Mouse (Mus musculus) liver, postnatal 0 days (tissue): Measurements from ENCODE around the gene Ica1. TPM values are rescaled to one million over a fixed set of nuclear protein-coding genes. Genes with fewer than 3 reads are reported as not detected.

Experiments
- ATAC-seq: fragments of 200-750 bp; cut with Nextera tagmentation; 2 replicates; pipeline ENCODE4 v1.8.0; 2017; ENCODE audit warnings: mild to moderate bottlenecking, moderate library complexity
- DNase-seq: peaks from one replicate; pipeline ENCODE4 v3.0.0-alpha.2; 2016
- H3K27ac ChIP-seq: fragments of 300-500 bp; sonication (generic); 2 replicates; pipeline ENCODE4 v1.5.1; 2014; ENCODE audit warnings: antibody characterized with exemption, moderate library complexity, mild to moderate bottlenecking, low read depth
- H3K27me3 ChIP-seq: fragments of 300-500 bp; sonication (generic); 2 replicates; pipeline ENCODE4 v1.6.1; 2014; ENCODE audit warnings: low read length, control low read depth, mixed read lengths; ENCODE audit not compliant: insufficient read depth
- H3K36me3 ChIP-seq: fragments of 300-500 bp; sonication (generic); replicated peaks from 2 replicates; pipeline ENCODE4 v1.6.1; 2014; ENCODE audit warnings: mild to moderate bottlenecking, control low read depth, low read length, moderate library complexity, mixed read lengths; ENCODE audit not compliant: insufficient read depth
- H3K4me1 ChIP-seq: fragments of 300-500 bp; sonication (generic); 2 replicates; pipeline ENCODE4 v1.6.1; 2014; ENCODE audit warnings: antibody characterized with exemption, mild to moderate bottlenecking, control low read depth; ENCODE audit not compliant: insufficient read depth
- H3K4me2 ChIP-seq: fragments of 300-500 bp; sonication (generic); 2 replicates; pipeline ENCODE4 v1.6.1; 2014; ENCODE audit warnings: low read depth, mild to moderate bottlenecking, low read length, moderate library complexity, mixed read lengths
- H3K4me3 ChIP-seq: fragments of 300-500 bp; sonication (generic); 2 replicates; pipeline ENCODE4 v1.5.1; 2014; ENCODE audit warnings: low read depth, low read length
- H3K9ac ChIP-seq: fragments of 300-500 bp; sonication (generic); replicated peaks from 2 replicates; pipeline ENCODE4 v1.6.1; 2014; ENCODE audit warnings: mild to moderate bottlenecking, moderate library complexity
- H3K9me3 ChIP-seq: fragments of 300-500 bp; sonication (generic); 2 replicates; pipeline ENCODE4 v1.6.1; 2016; ENCODE audit warnings: mild to moderate bottlenecking, control low read depth, low read length, mixed read lengths
- CTCF ChIP-seq: sonication (generic); IDR thresholded peaks from 2 replicates; pipeline ENCODE4 v1.5.1; 2016; ENCODE audit warnings: antibody characterized with exemption, low read depth
- EP300 ChIP-seq: IDR thresholded peaks from 2 replicates; pipeline ENCODE4 v1.6.1; 2016; ENCODE audit warnings: antibody characterized with exemption, low read depth, mild to moderate bottlenecking
- WGBS: fragments of 180-500 bp; shearing (Covaris S2); extraction: QIAGEN DNeasy Blood & Tissue Kit; methylation state at CpG from one replicate; pipeline ENCODE4 v1.1.7; 2014; ENCODE audit not compliant: insufficient replicate concordance; 5-methylcytosine and 5-hydroxymethylcytosine counted together
- polyA plus RNA-seq: library from polyadenylated mRNA; unstranded; fragments of >200 nt; fragmentation: Nextera tagmentation; extraction: Ambion mirVana; gene quantifications from 2 replicates; pipeline ENCODE4 v1.2.1, GENCODE M21; 2015

Ica1 gene
- polyA plus RNA-seq, 1 experiment from 2014 or later, result 6.9 TPM

DNA sequence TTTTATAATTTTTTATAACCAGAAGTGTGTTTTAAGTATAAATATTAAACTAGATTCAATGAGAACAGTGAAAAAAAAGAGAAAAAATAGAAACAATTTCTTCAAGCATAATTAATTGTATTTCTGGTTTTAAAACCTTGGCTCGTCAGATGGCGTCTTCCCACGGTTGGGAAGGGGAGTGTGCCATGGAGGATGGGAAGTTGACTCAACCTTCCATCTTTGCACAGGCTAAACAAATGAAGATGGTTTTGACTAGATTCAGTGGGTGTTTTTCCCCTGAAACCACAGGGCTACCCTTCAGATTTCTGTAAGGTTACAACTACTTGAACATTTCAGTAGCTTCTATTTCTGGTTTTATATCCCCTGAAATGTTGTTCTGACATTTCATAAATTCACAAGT, 12.5 kb downstream of the Ica1 start:
- 81% methylated on average over 3 of the region's 3 CpGs for WGBS
- no peaks in the 10 kb centered on the region for H3K36me3 ChIP-seq
- TF ChIP-seq EP300 (no peak), CTCF (no peak)

DNA sequence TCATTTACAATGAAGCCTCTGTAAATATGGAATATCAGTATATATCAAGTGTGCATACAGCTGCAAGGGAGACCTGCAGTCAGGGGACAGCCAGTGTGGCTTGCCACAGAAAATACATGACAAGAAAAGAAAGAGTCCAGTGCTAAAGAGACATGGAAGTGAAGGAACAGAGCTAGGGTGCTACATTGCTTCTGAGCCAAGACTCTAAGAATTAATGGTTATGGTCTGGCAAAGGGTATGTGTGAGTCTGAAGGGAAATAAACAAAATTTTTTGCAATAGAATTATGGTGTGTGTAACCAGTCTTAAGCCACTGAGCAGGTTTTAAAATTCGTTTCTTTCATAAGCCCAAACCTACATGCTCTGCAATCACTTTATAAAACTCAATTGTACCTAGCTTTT, 13.2 kb downstream of the Ica1 start:
- DNase-seq, result no peak
- ATAC-seq, result no peak
- Histone ChIP-seq H3K4me2 (no peak overlapping the region), H3K36me3 (no peaks in the 10 kb centered on the region), H3K4me3 (no peak overlapping the region), H3K9ac (no peak overlapping the region), H3K9me3 (no peaks in the 10 kb centered on the region), H3K27ac (no peak overlapping the region), H3K4me1 (peaks cover 4% of the 10 kb centered on the region), H3K27me3 (no peaks in the 10 kb centered on the region)
- TF ChIP-seq EP300 (no peak), CTCF (no peak)
- WGBS, result 69% methylated on average over 1 of the region's 1 CpGs

More for the DNA sequence above, 12.5 kb downstream of the Ica1 start:
- no peaks in the 10 kb centered on the region for H3K9me3 ChIP-seq
- H3K27me3 ChIP-seq, result no peaks in the 10 kb centered on the region
- H3K4me2 ChIP-seq, result no peak overlapping the region
- peaks cover 6% of the 10 kb centered on the region for H3K4me1 ChIP-seq
- DNase-seq (no peak), ATAC-seq (no peak)
- H3K9ac ChIP-seq, result no peak overlapping the region
- no peak overlapping the region for H3K27ac ChIP-seq
- H3K4me3 ChIP-seq, result no peak overlapping the region

DNA sequence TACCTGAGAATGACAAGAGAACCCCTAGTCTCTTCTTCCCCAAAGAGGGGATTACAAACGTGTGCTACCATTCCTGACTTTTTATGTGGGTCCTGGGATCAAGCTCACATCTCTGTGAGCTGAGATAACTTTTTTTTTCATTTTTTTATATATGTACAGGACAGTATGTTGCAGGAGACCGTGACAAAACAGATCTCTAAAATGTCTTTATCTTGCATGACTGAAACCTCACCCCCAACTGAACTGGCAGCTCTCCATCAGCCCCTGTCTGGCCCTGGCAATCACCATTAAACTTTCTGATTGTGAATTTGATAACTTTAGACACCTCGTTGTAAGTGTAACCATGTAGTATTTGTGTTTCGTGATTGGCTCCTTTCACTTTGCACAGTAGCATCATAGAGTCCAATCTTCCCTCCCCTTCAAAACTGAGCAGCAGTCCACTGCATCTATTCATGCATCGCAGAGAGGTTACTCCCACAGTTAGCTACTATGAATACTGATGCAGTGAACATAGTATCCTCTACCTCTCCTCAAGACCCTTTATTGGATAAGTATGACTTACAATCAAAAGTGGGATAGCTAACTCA, 17.5 kb downstream of the Ica1 start:
- Histone ChIP-seq H3K4me3 (no peak overlapping the region), H3K9me3 (no peaks in the 10 kb centered on the region), H3K4me2 (no peak overlapping the region), H3K4me1 (no peaks in the 10 kb centered on the region), H3K27me3 (no peaks in the 10 kb centered on the region), H3K27ac (no peak overlapping the region), H3K36me3 (no peaks in the 10 kb centered on the region), H3K9ac (no peak overlapping the region)
- no peak for ATAC-seq
- TF ChIP-seq EP300, result peak; percentile 83
- no peak for TF ChIP-seq CTCF
- DNase-seq, result no peak
- whole genome bisulfite sequencing, result 53% methylated on average over 5 of the region's 5 CpGs

DNA sequence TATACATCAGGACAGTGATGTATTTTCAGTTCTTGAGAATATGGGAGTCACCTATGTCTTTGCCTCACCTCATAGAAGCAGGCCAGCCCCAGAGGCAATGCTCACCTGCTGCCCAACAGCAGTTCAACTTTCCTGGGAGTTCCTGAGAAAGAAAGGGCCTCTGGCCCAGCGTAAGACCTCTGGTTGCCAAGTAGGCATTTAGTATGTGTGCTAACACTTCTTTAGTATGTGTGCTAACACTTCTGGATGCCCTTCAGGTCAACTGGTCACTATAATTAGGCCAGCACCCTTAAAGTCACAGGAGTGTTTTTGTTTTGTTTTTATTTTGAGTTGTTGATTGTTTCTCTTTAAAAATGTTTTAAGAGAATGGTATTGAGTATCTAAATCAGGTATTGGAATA, 18.4 kb downstream of the Ica1 start:
- no peaks in the 10 kb centered on the region for H3K9me3 ChIP-seq
- DNase-seq (no peak), ATAC-seq (no peak)
- 79% methylated on average over 1 of the region's 1 CpGs for WGBS
- H3K27ac ChIP-seq, result no peak overlapping the region
- no peaks in the 10 kb centered on the region for H3K36me3 ChIP-seq
- no peak overlapping the region for H3K4me2 ChIP-seq
- no peaks in the 10 kb centered on the region for H3K27me3 ChIP-seq
- no peak for TF ChIP-seq CTCF
- no peak for TF ChIP-seq EP300
- no peak overlapping the region for H3K4me3 ChIP-seq
- no peak overlapping the region for H3K9ac ChIP-seq
- H3K4me1 ChIP-seq, result peaks cover 6% of the 10 kb centered on the region

DNA sequence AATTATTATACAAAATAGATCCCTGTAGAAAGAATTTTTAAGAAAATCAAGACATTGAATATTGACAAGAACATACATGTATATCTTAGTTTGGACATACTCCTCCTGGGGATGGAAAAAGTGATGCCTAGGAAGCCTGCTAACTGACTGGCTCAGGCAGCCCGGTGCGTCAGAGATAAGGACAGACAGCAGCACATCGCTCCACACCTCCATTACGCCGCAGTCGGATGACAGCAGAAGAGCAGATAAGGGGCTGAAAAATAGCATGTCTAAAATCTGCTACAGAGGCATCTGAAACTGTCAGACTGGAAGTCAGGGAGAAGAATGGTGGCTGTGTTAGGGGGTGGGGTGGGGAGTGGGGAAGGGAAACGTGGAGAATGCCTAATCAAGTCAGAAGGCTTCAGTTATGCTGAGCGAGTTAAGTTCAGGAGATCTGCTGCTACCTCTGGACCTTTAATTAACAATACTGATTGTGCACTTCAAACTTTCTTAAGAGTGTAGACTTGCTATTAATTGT, 22.5 kb downstream of the Ica1 start:
- TF ChIP-seq CTCF (no peak), EP300 (peak; percentile 92)
- ATAC-seq, result peak; percentile 77
- peak; percentile 29 for DNase-seq
- Histone ChIP-seq H3K9ac (no peak overlapping the region), H3K36me3 (no peaks in the 10 kb centered on the region), H3K4me1 (peaks cover 14% of the 10 kb centered on the region), H3K4me3 (no peak overlapping the region), H3K27ac (no peak overlapping the region), H3K27me3 (no peaks in the 10 kb centered on the region), H3K4me2 (peak overlapping the region; percentile 44; the same call in 1 of the 2 replicates), H3K9me3 (no peaks in the 10 kb centered on the region)
- 51% methylated on average over 8 of the region's 8 CpGs for WGBS

DNA sequence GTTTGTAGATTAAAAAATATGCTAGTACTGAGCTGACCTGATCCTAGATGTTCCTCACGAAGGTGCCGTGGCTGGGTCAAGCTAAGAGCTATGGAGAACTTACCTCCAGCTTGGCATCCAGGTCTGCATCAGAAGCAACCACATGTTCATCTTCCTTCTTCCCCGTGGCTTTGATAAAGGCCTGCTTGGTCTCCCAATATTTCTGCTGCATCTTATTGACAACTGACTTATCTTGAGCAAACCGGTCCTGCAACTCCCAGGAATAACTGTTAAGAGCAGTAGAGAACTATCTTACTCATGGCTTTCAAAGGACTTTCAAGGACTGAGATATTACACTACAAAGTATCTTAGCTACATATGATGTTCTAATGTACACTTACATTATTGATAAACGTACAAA, 23.8 kb downstream of the Ica1 start:
- H3K9me3 ChIP-seq, result no peaks in the 10 kb centered on the region
- no peak overlapping the region for H3K27ac ChIP-seq
- no peak overlapping the region for H3K4me3 ChIP-seq
- H3K36me3 ChIP-seq, result no peaks in the 10 kb centered on the region
- H3K27me3 ChIP-seq, result no peaks in the 10 kb centered on the region
- ATAC-seq, result no peak
- 73% methylated on average over 5 of the region's 5 CpGs for whole genome bisulfite sequencing
- no peak for DNase-seq
- TF ChIP-seq CTCF, result no peak
- TF ChIP-seq EP300, result 0 out of 2 replicates have a peak, but pooled peaks have one; percentile 20
- no peak overlapping the region for H3K4me2 ChIP-seq
- peaks cover 14% of the 10 kb centered on the region for H3K4me1 ChIP-seq
- H3K9ac ChIP-seq, result no peak overlapping the region
